Comparison of ENCODE assay signal across 25 mouse cellular contexts in genomic region chr2:165351828-165352513, GRCm38 (mm10). TPM values are rescaled to one million over a fixed set of nuclear protein-coding genes. Genes with fewer than 3 reads are reported as not detected.
DNase-seq lines count a peak whose midpoint lies in the region; ATAC-seq and TF ChIP-seq lines count a peak whose summit lies in the region.
"Had no signal": no experiment of that assay in that cellular context is flagged by ENCODE, and none has a peak within 500 bp of the region (broad histone marks: within the 10 kb centered on the region; RNA-seq: fewer than 3 reads in every experiment).

No protein-coding gene starts in this region.

- DNase-seq in layer of hippocampus, adult 2 months (ENCODE audit: low spot score in 2 of 2), result peak; percentile 50 to 66
- no peak for DNase-seq in layer of hippocampus, adult 11-12 months (ENCODE audit: low spot score)
- DNase-seq in left cerebral cortex, postnatal 14 days (ENCODE audit: low spot score in 2 of 2), result peak; percentile 53 to 55
- no peak for DNase-seq in left cerebral cortex, postnatal 36 days (ENCODE audit: low spot score in 2 of 2)
- peak; percentile 46 for DNase-seq in R1 (ENCODE audit: low read depth, low spot score)
- DNase-seq in brain, adult 2 months (ENCODE audit: low read depth, low spot score), result peak; percentile 65
- DNase-seq in neural tube, embryonic 10.5 days (ENCODE audit: extremely low spot score, low spot score), result no peak
- DNase-seq: adrenal gland, postnatal 14 days; cerebellum, adult 2 months; cerebellum, postnatal 10 days; forebrain, postnatal 0 days; gastrocnemius, postnatal 36 days; heart, adult 11 months; heart, postnatal 36 days had no signal

- peak overlapping the region; percentile 28 for H3K4me3 ChIP-seq in layer of hippocampus, adult 2 months
- H3K4me3 ChIP-seq: embryonic facial prominence, embryonic 10.5 days; forebrain, embryonic 13.5 days; heart, embryonic 13.5 days; hindbrain, embryonic 15.5 days had no signal

- H3K27ac ChIP-seq in layer of hippocampus, adult 2 months, result peak overlapping the region; percentile 88
- H3K27ac ChIP-seq: embryonic facial prominence, embryonic 10.5 days; forebrain, embryonic 13.5 days; heart, embryonic 13.5 days; hindbrain, embryonic 15.5 days had no signal

- intact Hi-C loops in left cerebral cortex, postnatal 14 days (cut with DNase I), result loop anchor here (5.0 kb wide), 1 partner anchor 275 kb away; no protein-coding TSS in a partner anchor
- intact Hi-C loops in left cerebral cortex, postnatal 36 days (cut with DNase I), result loop anchor here (5.0 kb wide), 1 partner anchor 65 kb away; the partner anchor contains the start of gene Slc35c2

- TF ChIP-seq CTCF in layer of hippocampus, adult 2 months (conservative IDR thresholded peaks at IDR 0.05), result no peak

- ATAC-seq in activated CD4-positive, CD25-positive, alpha-beta regulatory T cell, adult 4 months, result no peak
- ATAC-seq: forebrain, embryonic 13.5 days; forebrain, postnatal 0 days; Patski had no signal

RNA-seq across cellular contexts. Expression of gene Zfp663, which starts 16.6 kb away (rescaled TPM):
- under 1 TPM in 1 of 2 experiments, not detected in 1; 0.20 TPM for total RNA-seq in layer of hippocampus, adult 2 months (2021)
- total RNA-seq in left cerebral cortex, postnatal 14 days (2021), result under 1 TPM in 1 of 2 experiments, not detected in 1; 0.51 TPM
- not detected for total RNA-seq in left cerebral cortex, postnatal 36 days (2021)
- not detected for polyA plus RNA-seq in activated CD4-positive, CD25-positive, alpha-beta regulatory T cell, adult 4 months (2017; shearing (Covaris generic))
- total RNA-seq: adrenal gland, adult 18-20 months; adrenal gland, postnatal 14 days; CH12.LX; gastrocnemius, adult 8-10 months; gastrocnemius, postnatal 36 days; heart, postnatal 36 days had no signal
- polyA plus RNA-seq: cerebellum, adult 2 months; heart, postnatal 0 days; Patski had no signal

RNA-seq across cellular contexts. Expression of gene Elmo2, which starts 25.7 kb away (rescaled TPM):
- total RNA-seq in layer of hippocampus, adult 2 months (2021), result 100 to 1,000 TPM; 200 to 202 TPM
- 100 to 1,000 TPM; 137 to 156 TPM for total RNA-seq in left cerebral cortex, postnatal 14 days (2021)
- 100 to 1,000 TPM; 160 to 161 TPM for total RNA-seq in left cerebral cortex, postnatal 36 days (2021)
- polyA plus RNA-seq in activated CD4-positive, CD25-positive, alpha-beta regulatory T cell, adult 4 months (2017; shearing (Covaris generic)), result 10 to 100 TPM; 30.4 to 35.4 TPM

RNA-seq across cellular contexts. Expression of gene Zfp334, which starts 36.1 kb away (rescaled TPM):
- 10 to 100 TPM; 14.0 to 15.3 TPM for total RNA-seq in layer of hippocampus, adult 2 months (2021)
- total RNA-seq in left cerebral cortex, postnatal 14 days (2021), result 10 to 100 TPM; 12.1 to 12.4 TPM
- 10 to 100 TPM; 13.2 to 15.4 TPM for total RNA-seq in left cerebral cortex, postnatal 36 days (2021)
- under 1 TPM in 1 of 2 experiments, not detected in 1; 0.08 TPM for polyA plus RNA-seq in activated CD4-positive, CD25-positive, alpha-beta regulatory T cell, adult 4 months (2017; shearing (Covaris generic))
- total RNA-seq: CH12.LX had no signal

RNA-seq across cellular contexts. Expression of gene Ocstamp, which starts 48.2 kb away (rescaled TPM):
- total RNA-seq in layer of hippocampus, adult 2 months (2021), result not detected
- total RNA-seq in left cerebral cortex, postnatal 14 days (2021), result not detected
- total RNA-seq in left cerebral cortex, postnatal 36 days (2021), result not detected
- not detected for polyA plus RNA-seq in activated CD4-positive, CD25-positive, alpha-beta regulatory T cell, adult 4 months (2017; shearing (Covaris generic))
- total RNA-seq: CH12.LX; forebrain, postnatal 0 days; heart, postnatal 36 days had no signal
- polyA plus RNA-seq: cerebellum, adult 2 months; forebrain, embryonic 13.5 days; forebrain, postnatal 0 days; heart, embryonic 13.5 days; hindbrain, embryonic 11.5 days; hindbrain, embryonic 15.5 days; Patski had no signal

Comparison
In these comparisons a context has a peak if more than half of its experiments do, and no peak if none do; other contexts are left out.
1. DNase-seq: peak in layer of hippocampus, adult 2 months (2 of 2), left cerebral cortex, postnatal 14 days (2 of 2), R1 (single experiment) and brain, adult 2 months (single experiment); none in layer of hippocampus, adult 11-12 months (single experiment), left cerebral cortex, postnatal 36 days (0 of 2) and neural tube, embryonic 10.5 days (single experiment).